Mouse (Mus musculus) midbrain, embryonic 11.5 days (tissue): ENCODE measurements around the gene Cenpm. TPM values are rescaled to one million over a fixed set of nuclear protein-coding genes. Genes with fewer than 3 reads are reported as not detected.

ENCODE experiments used
- ATAC-seq: fragments of 200-750 bp; cut with Nextera tagmentation; 2 replicates; pipeline ENCODE4 v1.8.0; 2017; ENCODE audit warnings: moderate TSS enrichment, moderate library complexity; ENCODE audit not compliant: low FRiP score
- DNase-seq: peaks from one replicate; pipeline ENCODE4 v3.0.0; 2015; ENCODE audit warnings: low spot score; ENCODE audit errors: missing footprints
- H3K27ac ChIP-seq: fragments of 300-500 bp; sonication (generic); 2 replicates; pipeline ENCODE4 v1.5.1; 2014; ENCODE audit warnings: low read depth, low read length
- H3K27me3 ChIP-seq: fragments of 300-500 bp; sonication (generic); 2 replicates; pipeline ENCODE4 v1.6.1; 2014; ENCODE audit warnings: mild to moderate bottlenecking, low read length, moderate library complexity, mixed read lengths; ENCODE audit not compliant: control insufficient read depth, insufficient read depth
- H3K36me3 ChIP-seq: fragments of 300-500 bp; sonication (generic); 2 replicates; pipeline ENCODE4 v1.6.1; 2014; ENCODE audit warnings: mild to moderate bottlenecking, low read length, moderate library complexity, mixed read lengths; ENCODE audit not compliant: control insufficient read depth, insufficient read depth
- H3K4me1 ChIP-seq: fragments of 300-500 bp; sonication (generic); 2 replicates; pipeline ENCODE4 v1.6.1; 2014; ENCODE audit warnings: low read length; ENCODE audit not compliant: control insufficient read depth, insufficient read depth
- H3K4me2 ChIP-seq: fragments of 300-500 bp; sonication (generic); 2 replicates; pipeline ENCODE4 v1.6.1; 2014; ENCODE audit warnings: mild to moderate bottlenecking, moderate library complexity
- H3K4me3 ChIP-seq: fragments of 300-500 bp; sonication (generic); 2 replicates; pipeline ENCODE4 v1.5.1; 2014; ENCODE audit warnings: low read depth, low read length
- H3K9ac ChIP-seq: fragments of 300-500 bp; sonication (generic); 2 replicates; pipeline ENCODE4 v1.6.1; 2014; ENCODE audit warnings: low read length
- H3K9me3 ChIP-seq: fragments of 300-500 bp; sonication (generic); 2 replicates; pipeline ENCODE4 v1.6.1; 2016; ENCODE audit warnings: low read length; ENCODE audit not compliant: control insufficient read depth
- WGBS: fragments of 180-500 bp; shearing (Covaris S2); extraction: QIAGEN DNeasy Blood & Tissue Kit; methylation state at CpG from one replicate; pipeline ENCODE4 v1.1.7; 2014; 5-methylcytosine and 5-hydroxymethylcytosine counted together
- polyA plus RNA-seq: library from polyadenylated mRNA; unstranded; fragments of >200 nt; fragmentation: Nextera tagmentation; extraction: Ambion mirVana; gene quantifications from 2 replicates; pipeline ENCODE4 v1.2.1, GENCODE M21; 2014

Gene Cenpm
- polyA plus RNA-seq, 1 experiment from 2014 or later = 89.1 TPM

GRCm38 (mm10) chr15:82207105-82207459 lies 37.5 kb downstream of the Cenpm start:
- Histone ChIP-seq H3K4me3 (no peak overlapping the region), H3K36me3 (peaks cover 25% of the 10 kb centered on the region), H3K27me3 (peaks cover 61% of the 10 kb centered on the region), H3K9me3 (no peaks in the 10 kb centered on the region), H3K4me2 (no peak overlapping the region), H3K9ac (no peak overlapping the region), H3K27ac (no peak overlapping the region), H3K4me1 (peaks cover 28% of the 10 kb centered on the region)
- 8% methylated on average over 34 of the region's 34 CpGs for WGBS
- ATAC-seq = no peak
- peak; percentile 92 for DNase-seq

GRCm38 (mm10) chr15:82206365-82207104 lies 38.0 kb downstream of the Cenpm start:
- Histone ChIP-seq H3K4me3 (no peak overlapping the region), H3K4me2 (no peak overlapping the region), H3K9ac (no peak overlapping the region), H3K27ac (no peak overlapping the region), H3K36me3 (peaks cover 28% of the 10 kb centered on the region), H3K9me3 (no peaks in the 10 kb centered on the region), H3K4me1 (peaks cover 23% of the 10 kb centered on the region), H3K27me3 (peaks cover 55% of the 10 kb centered on the region)
- DNase-seq = no peak
- ATAC-seq = peak; percentile 67
- WGBS = 69% methylated on average over 9 of the region's 9 CpGs

GRCm38 (mm10) chr15:82204680-82205371 lies 39.7 kb downstream of the Cenpm start:
- peaks cover 20% of the 10 kb centered on the region for H3K4me1 ChIP-seq
- H3K36me3 ChIP-seq = peaks cover 38% of the 10 kb centered on the region
- H3K4me3 ChIP-seq = no peak overlapping the region
- H3K4me2 ChIP-seq = no peak overlapping the region
- no peak for DNase-seq
- 67% methylated on average over 10 of the region's 10 CpGs for WGBS
- ATAC-seq = 0 out of 2 replicates have a peak, but pooled peaks have one; percentile 19
- H3K9ac ChIP-seq = no peak overlapping the region
- H3K27me3 ChIP-seq = peaks cover 38% of the 10 kb centered on the region
- H3K9me3 ChIP-seq = no peaks in the 10 kb centered on the region
- no peak overlapping the region for H3K27ac ChIP-seq

- H3K4me3 ChIP-seq = no peak overlapping the region
- DNase-seq (no peak), ATAC-seq (no peak)
- H3K27me3 ChIP-seq = peaks cover 30% of the 10 kb centered on the region
- peaks cover 42% of the 10 kb centered on the region for H3K36me3 ChIP-seq
- H3K4me1 ChIP-seq = peaks cover 20% of the 10 kb centered on the region
- no peak overlapping the region for H3K4me2 ChIP-seq
- H3K9me3 ChIP-seq = no peaks in the 10 kb centered on the region
- peak overlapping the region; percentile 9; the same call in 1 of the 2 replicates for H3K9ac ChIP-seq
- no peak overlapping the region for H3K27ac ChIP-seq
- WGBS = 71% methylated on average over 20 of the region's 20 CpGs
These were observed 40.8 kb downstream of the Cenpm start for GRCm38 (mm10) chr15:82203611-82204351.

GRCm38 (mm10) chr15:82203090-82203489 lies 41.5 kb downstream of the Cenpm start:
- no peak overlapping the region for H3K27ac ChIP-seq

GRCm38 (mm10) chr15:82202086-82202485 lies 42.5 kb downstream of the Cenpm start:
- no peak for DNase-seq
- WGBS = 93% methylated on average over 6 of the region's 6 CpGs
- no peak overlapping the region for H3K4me3 ChIP-seq
- H3K36me3 ChIP-seq = peaks cover 55% of the 10 kb centered on the region
- no peak overlapping the region for H3K9ac ChIP-seq
- no peak for ATAC-seq
- H3K4me2 ChIP-seq = no peak overlapping the region
- no peaks in the 10 kb centered on the region for H3K9me3 ChIP-seq
- peaks cover 16% of the 10 kb centered on the region for H3K4me1 ChIP-seq
- peaks cover 19% of the 10 kb centered on the region for H3K27me3 ChIP-seq
- H3K27ac ChIP-seq = no peak overlapping the region

More at GRCm38 (mm10) chr15:82203090-82203489, 41.5 kb downstream of the Cenpm start:
- DNase-seq = no peak
- WGBS = 94% methylated on average over 10 of the region's 10 CpGs
- peaks cover 27% of the 10 kb centered on the region for H3K27me3 ChIP-seq
- peaks cover 20% of the 10 kb centered on the region for H3K4me1 ChIP-seq
- no peak overlapping the region for H3K4me3 ChIP-seq
- no peak for ATAC-seq
- peaks cover 46% of the 10 kb centered on the region for H3K36me3 ChIP-seq
- H3K9ac ChIP-seq = no peak overlapping the region
- H3K9me3 ChIP-seq = no peaks in the 10 kb centered on the region
- H3K4me2 ChIP-seq = no peak overlapping the region

GRCm38 (mm10) chr15:82199546-82199945 lies 45.0 kb downstream of the Cenpm start:
- Histone ChIP-seq H3K27ac (no peak overlapping the region), H3K9me3 (no peaks in the 10 kb centered on the region), H3K4me1 (0 out of 2 replicates have a peak, but pooled peaks cover 4% of the 10 kb centered on the region), H3K27me3 (no peaks in the 10 kb centered on the region), H3K4me3 (no peak overlapping the region), H3K4me2 (no peak overlapping the region), H3K9ac (no peak overlapping the region), H3K36me3 (peaks cover 63% of the 10 kb centered on the region)
- WGBS = 94% methylated on average over 12 of the region's 12 CpGs
- no peak for DNase-seq
- ATAC-seq = no peak

- Histone ChIP-seq H3K9me3 (no peaks in the 10 kb centered on the region), H3K9ac (no peak overlapping the region), H3K4me3 (no peak overlapping the region), H3K27ac (no peak overlapping the region), H3K4me1 (no peaks in the 10 kb centered on the region), H3K27me3 (no peaks in the 10 kb centered on the region), H3K36me3 (peaks cover 64% of the 10 kb centered on the region), H3K4me2 (no peak overlapping the region)
- DNase-seq (no peak), ATAC-seq (no peak)
- WGBS = 90% methylated on average over 7 of the region's 7 CpGs
These were observed 46.2 kb downstream of the Cenpm start for GRCm38 (mm10) chr15:82198342-82198741.

GRCm38 (mm10) chr15:82197937-82198336 lies 46.6 kb downstream of the Cenpm start:
- Histone ChIP-seq H3K27me3 (no peaks in the 10 kb centered on the region), H3K27ac (no peak overlapping the region), H3K4me2 (no peak overlapping the region), H3K4me1 (no peaks in the 10 kb centered on the region), H3K9ac (no peak overlapping the region), H3K36me3 (peaks cover 64% of the 10 kb centered on the region), H3K4me3 (no peak overlapping the region), H3K9me3 (no peaks in the 10 kb centered on the region)
- ATAC-seq (no peak), DNase-seq (no peak)
- 96% methylated on average over 11 of the region's 11 CpGs for WGBS
